ENCODE assay signal across 8 mouse cellular contexts in genomic region chr1:38185517-38186226, GRCm38 (mm10). TPM values are rescaled to one million over a fixed set of nuclear protein-coding genes. Genes with fewer than 3 reads are reported as not detected.
DNase-seq lines count a peak whose midpoint lies in the region; ATAC-seq and TF ChIP-seq lines count a peak whose summit lies in the region.

No protein-coding gene starts in this region.

- H3K4me2 ChIP-seq in forebrain, embryonic 13.5 days = no peak overlapping the region
- H3K4me2 ChIP-seq in hindbrain, embryonic 13.5 days = no peak overlapping the region

- H3K9me3 ChIP-seq in G1E (replicated peaks) = peaks cover 2% of the 10 kb centered on the region
- no peaks in the 10 kb centered on the region for H3K9me3 ChIP-seq in forebrain, embryonic 13.5 days (replicated peaks)
- H3K9me3 ChIP-seq in hindbrain, embryonic 13.5 days = no peaks in the 10 kb centered on the region

- H3K36me3 ChIP-seq in G1E (replicated peaks) = no peaks in the 10 kb centered on the region
- peaks cover 48% of the 10 kb centered on the region for H3K36me3 ChIP-seq in forebrain, embryonic 13.5 days (ENCODE audit: poor library complexity, severe bottlenecking)
- H3K36me3 ChIP-seq in hindbrain, embryonic 13.5 days = peaks cover 49% of the 10 kb centered on the region

- TF ChIP-seq CTCF in G1E (IDR thresholded peaks at IDR 0.05; ENCODE audit: low read depth, low read length) = peak; percentile 96

- peak overlapping the region; percentile 59; the same call in 1 of the 2 replicates for H3K27ac ChIP-seq in forebrain, embryonic 13.5 days
- peak overlapping the region; percentile 74 for H3K27ac ChIP-seq in hindbrain, embryonic 13.5 days

- no peak overlapping the region for H3K9ac ChIP-seq in forebrain, embryonic 13.5 days
- no peak overlapping the region for H3K9ac ChIP-seq in hindbrain, embryonic 13.5 days

- H3K4me1 ChIP-seq in G1E (ENCODE audit: insufficient read depth, low read depth, low read length) = no peaks in the 10 kb centered on the region
- H3K4me1 ChIP-seq in forebrain, embryonic 13.5 days = peaks cover 4% of the 10 kb centered on the region; the same call in 1 of the 2 replicates
- H3K4me1 ChIP-seq in hindbrain, embryonic 13.5 days (replicated peaks) = peaks cover 15% of the 10 kb centered on the region

- H3K27me3 ChIP-seq in G1E (ENCODE audit: insufficient read depth, low read length) = peaks cover 7% of the 10 kb centered on the region; the same call in 1 of the 2 replicates
- no peaks in the 10 kb centered on the region for H3K27me3 ChIP-seq in forebrain, embryonic 13.5 days
- no peaks in the 10 kb centered on the region for H3K27me3 ChIP-seq in hindbrain, embryonic 13.5 days

- no peak overlapping the region for H3K4me3 ChIP-seq in G1E (ENCODE audit: low read depth, low read length)
- H3K4me3 ChIP-seq in forebrain, embryonic 13.5 days = no peak overlapping the region
- H3K4me3 ChIP-seq in hindbrain, embryonic 13.5 days = no peak overlapping the region

- WGBS in forebrain, embryonic 13.5 days = 55% methylated on average over 17 of the region's 17 CpGs
- WGBS in hindbrain, embryonic 13.5 days = 48% methylated on average over 17 of the region's 17 CpGs

- no peak; the same call in 1 of the 2 replicates for ATAC-seq in G1E (ENCODE audit: extremely low read depth, insufficient number of reproducible peaks, low FRiP score, poor library complexity, severe bottlenecking)
- ATAC-seq in forebrain, embryonic 13.5 days = peak; percentile 88
- peak; percentile 76 for ATAC-seq in hindbrain, embryonic 13.5 days (ENCODE audit: low FRiP score)
- ATAC-seq in megakaryocyte-erythroid progenitor cell, adult 5-6 weeks (replicated peaks; ENCODE audit: low FRiP score, low TSS enrichment, poor library complexity, severe bottlenecking) = peak; percentile 85

- peak; percentile 50 for DNase-seq in G1E (ENCODE audit: low spot score)
- DNase-seq in c-Kit-positive CD71-positive TER-119-negative erythroid progenitor cells, embryonic 14.5 days (ENCODE audit: low read depth) = peak; percentile 38
- peak; percentile 72 to 89 for DNase-seq in layer of hippocampus, postnatal 25 days (ENCODE audit: extremely low spot score in 1 of 2, low spot score in 1 of 2)
- peak; percentile 80 to 90 for DNase-seq in right cerebral cortex, postnatal 10 days (ENCODE audit: low spot score in 2 of 2)
- DNase-seq in urinary bladder, postnatal 14 days (ENCODE audit: low spot score) = peak; percentile 82

RNA-seq across cellular contexts. Expression of gene Rev1, which starts 56.1 kb away (rescaled TPM):
- total RNA-seq in G1E (2014; fragmentation: Nextera tagmentation) = 101 and 107 TPM in 2 replicates
- total RNA-seq in G1E (2017) = 106 and 123 TPM in 2 replicates
- 23.4 and 27.8 TPM in 2 replicates for polyA plus RNA-seq in G1E (2012)
- 41.3 and 43.1 TPM in 2 replicates for polyA plus RNA-seq in forebrain, embryonic 13.5 days (2015; fragmentation: Nextera tagmentation; extraction: Ambion mirVana)
- 38.9 and 43.5 TPM in 2 replicates for polyA plus RNA-seq in hindbrain, embryonic 13.5 days (2015; fragmentation: Nextera tagmentation; extraction: Ambion mirVana)
- total RNA-seq in layer of hippocampus, postnatal 25 days (2021) = 10 to 100 TPM; 29.9 to 37.3 TPM
- total RNA-seq in megakaryocyte-erythroid progenitor cell, adult 5-6 weeks (2014; fragmentation: Nextera tagmentation) = 41.9 and 45.0 TPM in 2 replicates
- total RNA-seq in megakaryocyte-erythroid progenitor cell, adult 5-6 weeks (2017) = 42.2 and 56.6 TPM in 2 replicates
